Mouse (Mus musculus) ovary, postnatal 36 days (tissue): Measurements from ENCODE around the gene Fndc8.

Source experiments
- DNase-seq: peaks from one replicate; pipeline ENCODE4 v3.0.0; 2022; ENCODE audit warnings: low spot score, mixed read lengths

The Fndc8 gene

GRCm38 (mm10) chr11:82869506-82870172 is 22.3 kb upstream of the Fndc8 start:
- DNase-seq = no peak

DNA sequence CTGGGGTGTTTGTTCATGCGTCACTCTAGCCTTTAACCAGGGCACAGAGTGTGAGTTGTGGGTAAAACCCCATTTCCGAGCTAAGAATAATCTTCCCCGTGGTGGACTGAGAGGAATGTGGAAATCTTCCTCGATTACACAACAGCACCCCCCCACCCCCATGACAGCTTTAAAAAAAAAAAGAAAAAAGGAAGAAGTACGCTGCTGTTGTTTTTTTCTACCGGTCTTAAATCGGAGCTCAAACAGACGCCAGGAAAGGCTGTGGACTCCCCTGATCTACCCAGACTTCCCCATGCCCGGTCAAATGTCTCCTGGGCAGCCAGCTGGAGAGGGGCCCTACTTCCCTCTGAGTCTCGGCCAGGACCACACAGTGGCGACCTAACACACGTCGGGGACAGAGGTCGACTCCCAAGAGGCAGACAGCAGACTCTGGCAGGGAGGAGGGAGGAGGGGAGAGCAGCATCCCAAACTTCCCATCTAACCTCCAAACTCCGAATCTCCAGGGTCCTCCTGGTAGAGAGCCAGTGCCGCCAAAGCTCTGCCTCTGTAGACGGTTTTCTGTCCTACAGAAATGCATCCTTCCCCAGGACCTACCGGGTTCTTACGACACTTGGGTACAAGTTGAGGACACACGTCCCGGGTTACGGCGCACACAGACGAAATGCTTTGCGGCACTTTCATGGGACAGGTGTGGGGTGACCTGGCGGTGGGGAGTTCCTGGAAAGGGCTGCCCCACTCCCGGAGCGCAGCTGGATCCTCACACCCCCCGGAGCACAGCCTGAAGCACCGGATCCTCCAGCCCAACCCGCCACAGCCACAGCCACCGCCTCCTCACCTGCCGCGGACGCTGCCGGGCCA is 21.5 kb upstream of the Fndc8 start:
- peak; percentile 48 for DNase-seq

GRCm38 (mm10) chr11:82871031-82871446 is 20.9 kb upstream of the Fndc8 start, which contains the start of gene Rffl:
Gene Rffl (minus strand): TSS chr11:82871210.
- peak; percentile 94 for DNase-seq

DNA sequence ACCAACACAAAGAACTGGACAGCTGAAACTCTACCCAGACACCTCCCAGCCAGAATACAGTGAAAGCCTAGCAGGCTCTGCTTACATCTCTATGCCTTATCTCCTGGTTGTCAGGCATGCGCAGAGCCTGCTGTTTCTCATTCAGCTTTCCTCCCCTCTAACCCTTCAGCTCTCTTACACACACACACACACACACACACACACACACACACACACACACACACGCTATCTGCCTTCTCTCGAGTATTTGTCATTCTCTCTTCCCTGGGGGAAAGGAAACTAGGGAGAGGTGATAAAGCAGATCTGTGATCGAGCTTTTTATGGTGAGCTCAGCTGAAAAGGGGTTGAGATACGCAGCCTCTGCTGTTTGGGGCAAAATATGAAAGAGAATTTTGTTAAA is 17.0 kb upstream of the Fndc8 start:
- no peak for DNase-seq

DNA sequence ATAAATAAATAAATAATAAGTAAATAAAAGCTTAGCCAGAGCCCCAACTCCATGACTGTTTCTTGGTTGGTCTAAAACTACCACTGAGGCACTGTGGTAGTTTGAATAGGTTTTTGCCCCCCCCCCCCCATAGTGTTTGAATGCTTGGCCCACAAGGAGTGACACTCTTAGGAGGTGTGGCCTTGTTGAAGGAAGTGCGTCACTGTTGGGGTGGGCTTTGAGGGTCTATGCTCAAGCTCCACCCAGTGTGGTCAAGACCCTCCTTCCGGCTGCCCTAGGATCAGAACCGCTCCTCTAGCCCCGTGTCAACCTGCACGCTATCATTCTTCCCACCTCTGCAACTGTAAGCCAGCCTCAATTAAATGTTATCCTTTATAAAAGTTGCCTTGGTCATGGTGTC is 16.3 kb upstream of the Fndc8 start:
- DNase-seq = no peak

DNA sequence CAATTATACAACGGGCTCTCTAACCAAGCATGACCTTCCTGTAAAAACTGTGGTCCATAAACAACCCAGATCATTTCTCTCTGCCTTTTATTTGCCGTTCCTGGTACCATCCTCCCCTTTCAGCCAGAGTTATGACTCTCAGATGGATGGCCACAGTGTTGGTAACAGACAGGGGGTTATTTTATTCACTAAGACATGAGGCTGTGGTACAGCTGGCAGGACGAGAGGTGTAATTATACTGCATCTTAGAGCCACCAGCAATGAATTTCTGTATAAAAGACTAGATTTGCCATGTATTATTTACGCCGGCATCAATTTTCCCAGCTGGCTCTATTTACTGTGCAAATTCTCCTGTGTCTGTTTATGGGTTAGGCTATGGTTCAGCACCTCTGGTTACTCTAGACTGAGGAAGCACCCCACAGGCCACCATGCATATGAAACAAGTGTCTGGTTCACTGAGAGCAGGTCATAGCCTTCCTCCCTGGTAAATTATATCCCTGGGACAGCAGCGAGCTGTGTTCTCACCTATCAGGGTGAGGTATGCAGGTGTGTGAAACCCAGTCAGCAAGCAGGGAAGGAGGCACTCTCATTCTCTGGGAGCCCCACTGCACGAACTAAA is 14.1 kb upstream of the Fndc8 start:
- no peak for DNase-seq

DNA sequence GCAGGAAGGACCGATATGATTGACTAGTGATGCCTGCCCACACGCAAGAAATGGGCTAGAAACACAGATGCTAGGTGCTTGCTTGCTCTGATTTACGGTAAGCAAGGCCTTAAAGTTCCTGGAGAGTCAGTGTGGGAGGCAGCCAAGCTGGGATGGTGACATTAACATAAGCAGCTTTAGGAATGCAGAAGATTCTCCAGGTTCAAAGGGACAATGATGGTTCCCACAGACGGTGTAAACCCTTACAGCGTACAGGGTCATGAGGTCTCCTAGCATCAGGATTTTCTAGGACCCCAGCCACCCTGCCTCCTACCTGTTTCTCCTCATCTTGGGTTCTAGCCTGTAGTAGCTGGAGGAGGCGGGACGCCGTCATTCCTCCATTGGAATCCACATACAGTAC is 8.7 kb upstream of the Fndc8 start:
- no peak for DNase-seq

- DNase-seq = no peak
These were observed 5.4 kb upstream of the Fndc8 start for GRCm38 (mm10) chr11:82886559-82886958.

- DNase-seq = peak; percentile 28
These were observed 3.4 kb upstream of the Fndc8 start for GRCm38 (mm10) chr11:82888491-82888946.

- DNase-seq = peak; percentile 24
These were observed 2.2 kb upstream of the Fndc8 start for GRCm38 (mm10) chr11:82889524-82890341.

- DNase-seq = peak; percentile 94
These were observed 1.6 kb upstream of the Fndc8 start, which contains the start of gene Rad51d for GRCm38 (mm10) chr11:82890342-82890762. Gene Rad51d (minus strand): TSS chr11:82890614.

DNA sequence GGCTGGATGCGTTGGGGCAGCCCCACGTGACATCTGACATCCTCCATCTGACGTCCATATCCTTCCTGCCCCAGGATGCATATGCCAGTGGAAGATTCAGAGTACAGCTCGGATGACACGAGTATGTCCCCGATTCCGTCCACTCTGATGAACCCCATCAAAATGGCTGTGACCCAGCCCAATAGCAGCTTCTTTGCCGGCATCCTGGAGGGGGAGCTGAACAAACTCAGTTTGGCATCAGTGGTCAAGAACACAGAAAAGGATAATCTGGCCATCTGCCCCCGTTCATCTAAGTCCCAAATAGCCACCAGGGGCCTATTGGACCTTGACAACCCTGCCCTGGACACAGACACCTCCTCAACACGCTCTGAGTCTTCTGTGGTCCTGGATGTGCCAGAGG is 5.6 kb downstream of the Fndc8 start:
- DNase-seq = no peak

- no peak for DNase-seq
These were observed 7.8 kb downstream of the Fndc8 start for GRCm38 (mm10) chr11:82899720-82900119.

DNA sequence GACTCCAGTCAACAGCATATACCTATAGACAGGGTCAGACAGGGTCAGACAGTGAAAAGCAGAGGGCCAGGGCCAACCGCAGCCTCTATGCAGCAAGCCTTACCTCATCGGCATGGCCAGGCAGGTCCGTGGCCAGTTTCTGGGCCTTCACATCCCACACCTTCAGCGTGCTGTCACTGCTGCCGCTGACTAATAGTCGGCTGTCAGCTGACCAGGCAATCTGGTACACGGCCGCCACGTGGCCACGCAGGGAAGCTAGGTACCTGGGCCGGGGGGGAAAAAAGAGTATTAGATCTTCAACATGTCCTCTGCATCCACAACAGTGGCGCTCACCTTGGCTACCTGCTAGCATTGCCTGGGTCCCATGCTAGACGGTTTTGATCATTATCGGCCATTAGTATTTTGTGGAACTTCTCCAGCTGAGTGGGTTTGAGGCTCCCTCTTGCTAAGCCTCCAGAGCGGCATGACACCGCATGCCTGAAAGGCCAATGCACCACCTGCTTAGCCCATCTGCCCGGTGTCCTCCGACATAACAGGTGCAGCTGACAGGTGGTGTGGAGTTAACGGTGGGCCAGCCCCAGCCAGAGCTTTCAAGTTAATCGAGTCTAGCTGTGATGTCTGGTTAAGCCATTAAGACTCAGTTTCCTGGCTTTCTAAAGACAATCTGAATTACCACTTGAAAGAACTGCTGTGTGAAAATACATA is 9.8 kb downstream of the Fndc8 start:
- no peak for DNase-seq

DNA sequence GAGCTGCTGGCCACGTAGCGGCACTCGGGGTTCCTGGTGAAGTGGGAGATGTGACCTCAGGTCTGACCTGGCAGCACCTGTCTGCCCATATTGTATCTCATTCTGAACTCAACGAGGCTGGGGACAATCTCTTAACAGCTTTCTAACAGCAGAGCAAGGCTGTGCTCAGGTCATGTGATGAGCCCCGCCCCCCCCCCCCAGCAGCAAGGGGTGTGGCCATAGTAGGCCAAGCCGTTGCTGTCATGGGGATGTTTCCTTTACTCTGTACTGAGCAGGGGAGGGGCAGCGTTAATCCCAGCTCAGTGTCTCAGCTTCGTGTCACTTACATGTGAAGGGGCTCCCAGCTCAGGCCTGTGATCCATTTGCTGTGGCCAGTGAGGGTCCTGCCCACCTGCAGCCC is 13.0 kb downstream of the Fndc8 start:
- DNase-seq = no peak

DNA sequence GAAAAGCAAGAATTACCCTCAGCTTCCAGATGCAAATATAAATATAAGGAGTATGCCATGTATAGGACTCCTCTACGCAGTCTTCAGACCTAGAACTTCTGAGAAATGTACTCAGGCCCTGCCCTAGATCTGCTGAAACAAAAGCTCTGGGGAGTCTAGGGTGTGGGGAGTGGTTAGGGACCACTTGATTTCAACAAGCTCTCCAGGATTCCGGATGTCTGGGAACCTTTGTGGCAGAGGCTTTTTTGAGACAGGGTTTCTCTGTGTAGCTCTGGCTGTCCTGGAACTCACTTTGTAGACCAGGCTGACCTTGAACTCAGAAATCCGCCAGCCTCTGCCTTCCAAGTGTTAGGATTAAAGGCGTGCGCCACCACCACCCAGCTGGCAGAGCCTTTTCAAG is 13.9 kb downstream of the Fndc8 start:
- no peak for DNase-seq

DNA sequence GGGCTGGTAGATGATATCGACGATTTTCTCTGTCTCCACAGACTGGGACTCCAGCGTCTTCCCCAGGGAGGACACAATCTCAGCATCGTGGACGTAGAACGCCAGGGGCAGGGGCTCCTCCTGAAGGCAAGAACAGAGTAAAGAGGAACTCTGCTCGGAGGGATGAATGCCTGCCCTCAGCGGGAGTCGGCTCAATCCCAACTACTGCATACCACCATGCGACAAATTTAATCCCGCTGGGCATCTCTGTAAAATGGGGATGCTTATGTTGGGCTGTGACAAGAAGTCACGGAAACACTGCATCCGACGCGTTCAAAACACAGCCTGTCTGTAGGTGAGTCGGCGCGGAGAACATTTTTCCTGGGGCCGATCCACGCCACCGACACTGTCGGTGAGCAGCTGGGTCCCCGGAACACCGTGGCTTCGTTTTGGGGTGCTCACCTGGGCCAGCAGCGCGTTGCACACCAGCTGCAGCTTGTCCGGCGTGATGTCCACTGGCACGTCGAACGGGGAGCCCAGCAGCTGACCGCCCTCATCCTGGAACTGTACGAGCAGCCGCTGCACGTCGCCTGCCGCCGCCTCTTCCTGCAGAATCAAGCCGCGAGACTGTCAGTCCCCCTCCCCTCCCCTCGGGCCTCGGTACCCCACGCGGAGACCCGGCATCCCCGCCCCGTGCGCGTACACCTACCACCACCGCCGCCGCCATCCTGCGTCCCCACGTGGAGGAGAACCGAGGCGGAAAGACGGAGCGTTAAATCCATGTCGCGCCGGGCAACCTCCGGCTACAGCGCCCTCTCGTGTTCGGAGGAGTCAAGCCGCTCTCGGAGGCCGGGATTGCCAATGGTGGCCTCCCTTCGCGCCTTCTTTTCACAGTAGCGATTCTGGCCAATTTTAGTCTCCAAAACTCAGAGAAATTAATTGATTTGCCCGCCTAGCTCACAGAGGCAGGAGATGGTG is 16.0 kb downstream of the Fndc8 start, which contains the start of gene Nle1:
TSS of gene Nle1 (minus strand) at position 761 of the 957 bp plus-strand sequence.
- DNase-seq = peak; percentile 92

DNA sequence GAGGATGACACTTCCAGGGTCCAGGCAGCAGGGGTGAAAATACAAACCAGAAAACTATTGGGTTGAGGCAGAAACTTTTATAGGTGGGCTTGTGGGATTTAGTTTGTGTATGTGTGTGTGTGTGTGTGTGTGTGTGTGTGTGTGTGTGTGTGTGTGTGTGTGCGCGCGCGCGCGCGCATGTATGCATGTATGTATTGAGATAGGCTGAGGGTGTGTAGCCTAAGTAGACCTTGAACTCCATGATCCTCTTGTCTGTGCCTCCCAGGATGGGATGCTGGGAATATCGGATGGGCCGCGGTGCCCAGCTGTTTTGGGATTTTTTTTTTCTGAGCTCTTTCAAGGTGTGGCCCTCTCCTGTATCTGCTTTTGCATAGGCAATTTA is 16.7 kb downstream of the Fndc8 start:
- DNase-seq = no peak

- DNase-seq = no peak
These were observed 18.3 kb downstream of the Fndc8 start, which contains the start of gene Unc45b for GRCm38 (mm10) chr11:82910250-82910649. Gene Unc45b (plus strand): TSS chr11:82910550.
